ENCODE assay signal across 10 mouse cellular contexts in the genomic region with DNA sequence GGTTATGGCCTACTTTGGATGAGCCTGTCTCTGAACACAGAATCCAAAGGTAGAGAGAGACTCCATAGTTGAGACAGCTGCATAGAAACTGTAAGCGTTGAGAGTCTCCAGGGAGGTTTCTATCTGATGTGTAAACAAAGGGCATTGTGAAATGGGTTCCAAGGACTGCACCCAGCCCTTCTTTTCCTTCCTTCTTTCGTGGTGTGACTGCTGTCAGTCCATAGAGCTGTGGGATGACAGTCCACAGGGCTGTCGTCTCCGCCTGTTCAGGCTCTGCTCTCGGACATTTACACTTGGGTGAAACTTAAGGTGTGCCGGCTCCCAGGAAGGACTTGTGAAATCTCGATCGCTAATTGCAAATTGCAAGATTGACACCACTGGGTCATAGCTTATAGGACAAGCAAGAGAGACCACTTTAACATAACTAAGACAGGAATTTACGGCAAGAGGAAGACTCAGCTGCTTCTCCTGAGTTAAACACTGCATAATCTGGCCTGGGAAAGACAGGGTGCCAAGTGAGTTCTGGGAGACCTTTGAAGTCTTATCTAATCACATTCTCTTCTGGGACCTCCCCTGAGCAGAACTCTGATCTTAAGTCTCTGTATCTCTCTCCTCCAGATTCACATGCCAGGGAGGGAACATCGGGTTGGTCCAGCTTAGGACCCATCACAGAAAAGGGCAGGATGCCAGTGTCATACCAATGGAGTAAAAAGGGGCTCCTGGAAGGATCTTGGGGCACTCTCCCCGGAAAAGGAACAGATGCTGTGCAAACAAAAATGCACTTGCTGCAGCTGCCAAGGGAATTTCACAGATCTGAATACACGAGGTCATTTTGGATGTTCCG. TPM values are rescaled to one million over a fixed set of nuclear protein-coding genes. Genes with fewer than 3 reads are reported as not detected.
DNase-seq lines count a peak whose midpoint lies in the region; ATAC-seq lines count a peak whose summit lies in the region.
"Had no signal": no experiment of that assay in that cellular context is flagged by ENCODE, and none has a peak within 500 bp of the region (broad histone marks: within the 10 kb centered on the region; RNA-seq: fewer than 3 reads in every experiment).

No protein-coding gene starts in this region.

- ATAC-seq in kidney, embryonic 15.5 days (replicated peaks; ENCODE audit: low FRiP score), result no peak
- ATAC-seq in granulocyte monocyte progenitor cell, adult 5-6 weeks (replicated peaks; ENCODE audit: poor library complexity, severe bottlenecking), result peak; percentile 90
- no peak; the same call in 1 of the 2 replicates for ATAC-seq in liver, embryonic 13.5 days (ENCODE audit: low read depth)
- ATAC-seq in megakaryocyte-erythroid progenitor cell, adult 5-6 weeks (replicated peaks; ENCODE audit: low FRiP score, low TSS enrichment, poor library complexity, severe bottlenecking), result peak; percentile 45; the same call in 1 of the 2 replicates
- ATAC-seq in forebrain, embryonic 11.5 days (replicated peaks; ENCODE audit: low FRiP score), result no peak

- no peak overlapping the region for H3K4me3 ChIP-seq in kidney, embryonic 15.5 days (replicated peaks)
- H3K4me3 ChIP-seq in liver, embryonic 13.5 days (replicated peaks), result 0 out of 2 replicates have a peak overlapping the region, but pooled peaks have one; percentile 3
- H3K4me3 ChIP-seq in forebrain, embryonic 11.5 days (ENCODE audit: low read depth, low read length), result no peak overlapping the region
- H3K4me3 ChIP-seq: midbrain, embryonic 10.5 days had no signal

- H3K9ac ChIP-seq in kidney, embryonic 15.5 days, result no peak overlapping the region
- H3K9ac ChIP-seq in liver, embryonic 13.5 days, result no peak overlapping the region
- no peak overlapping the region for H3K9ac ChIP-seq in forebrain, embryonic 11.5 days (ENCODE audit: low read length)

- H3K27ac ChIP-seq in kidney, embryonic 15.5 days, result peak overlapping the region; percentile 59; the same call in 1 of the 2 replicates
- H3K27ac ChIP-seq in liver, embryonic 13.5 days, result no peak overlapping the region; the same call in 1 of the 2 replicates
- H3K27ac ChIP-seq in forebrain, embryonic 11.5 days (ENCODE audit: low read depth, low read length), result no peak overlapping the region
- H3K27ac ChIP-seq: midbrain, embryonic 10.5 days had no signal

- WGBS in kidney, embryonic 15.5 days, result 39% methylated on average over 13 of the region's 13 CpGs
- 22% methylated on average over 13 of the region's 13 CpGs for WGBS in liver, embryonic 13.5 days (ENCODE audit: insufficient replicate concordance)
- WGBS in forebrain, embryonic 11.5 days, result 68% methylated on average over 13 of the region's 13 CpGs

- H3K36me3 ChIP-seq in kidney, embryonic 15.5 days, result no peaks in the 10 kb centered on the region
- no peaks in the 10 kb centered on the region for H3K36me3 ChIP-seq in liver, embryonic 13.5 days
- H3K36me3 ChIP-seq in forebrain, embryonic 11.5 days (ENCODE audit: control insufficient read depth, insufficient read depth, low read length), result no peaks in the 10 kb centered on the region
- H3K36me3 ChIP-seq: midbrain, embryonic 10.5 days had no signal

- no peaks in the 10 kb centered on the region for H3K9me3 ChIP-seq in kidney, embryonic 15.5 days (replicated peaks)
- H3K9me3 ChIP-seq in liver, embryonic 13.5 days (replicated peaks), result no peaks in the 10 kb centered on the region
- no peaks in the 10 kb centered on the region for H3K9me3 ChIP-seq in forebrain, embryonic 11.5 days (ENCODE audit: control insufficient read depth, low read length)
- H3K9me3 ChIP-seq: midbrain, embryonic 10.5 days had no signal

- 0 out of 2 replicates have a peak overlapping the region, but pooled peaks have one; percentile 12 for H3K4me2 ChIP-seq in kidney, embryonic 15.5 days
- peak overlapping the region; percentile 19; the same call in 1 of the 2 replicates for H3K4me2 ChIP-seq in liver, embryonic 13.5 days
- no peak overlapping the region for H3K4me2 ChIP-seq in forebrain, embryonic 11.5 days (ENCODE audit: low read depth, low read length, severe bottlenecking)

- DNase-seq in kidney, adult 8-10 months, result no peak
- no peak for DNase-seq in liver, embryonic 13.5 days
- no peak for DNase-seq in forebrain, embryonic 11.5 days (ENCODE audit: low spot score)
- no peak for DNase-seq in cerebellum, adult 11-12 months
- no peak for DNase-seq in layer of hippocampus, adult 8-10 months (ENCODE audit: low spot score in 2 of 2)
- DNase-seq: layer of hippocampus, adult 9-11 months had no signal

- peaks cover 25% of the 10 kb centered on the region for H3K4me1 ChIP-seq in kidney, embryonic 15.5 days
- peaks cover 44% of the 10 kb centered on the region for H3K4me1 ChIP-seq in liver, embryonic 13.5 days (replicated peaks)
- H3K4me1 ChIP-seq in forebrain, embryonic 11.5 days (replicated peaks; ENCODE audit: control insufficient read depth, insufficient read depth, low read length), result no peaks in the 10 kb centered on the region

- H3K27me3 ChIP-seq in kidney, embryonic 15.5 days, result no peaks in the 10 kb centered on the region
- H3K27me3 ChIP-seq in liver, embryonic 13.5 days, result peaks cover 17% of the 10 kb centered on the region; the same call in 1 of the 2 replicates
- no peaks in the 10 kb centered on the region for H3K27me3 ChIP-seq in forebrain, embryonic 11.5 days (ENCODE audit: control insufficient read depth, insufficient read depth, low read length)

RNA-seq across cellular contexts. Expression of a gene that starts 11.5 kb away (rescaled TPM):
- polyA plus RNA-seq in kidney, embryonic 15.5 days (2015; fragmentation: Nextera tagmentation; extraction: Ambion mirVana), result 80.1 and 85.6 TPM in 2 replicates
- total RNA-seq in granulocyte monocyte progenitor cell, adult 5-6 weeks (2014; fragmentation: Nextera tagmentation), result 30.2 and 57.5 TPM in 2 replicates
- 39.5 and 43.3 TPM in 2 replicates for total RNA-seq in granulocyte monocyte progenitor cell, adult 5-6 weeks (2017)
- 29.5 and 34.7 TPM in 2 replicates for polyA plus RNA-seq in liver, embryonic 13.5 days (2015; fragmentation: Nextera tagmentation; extraction: Ambion mirVana)
- 21.4 and 29.3 TPM in 2 replicates for total RNA-seq in megakaryocyte-erythroid progenitor cell, adult 5-6 weeks (2014; fragmentation: Nextera tagmentation)
- total RNA-seq in megakaryocyte-erythroid progenitor cell, adult 5-6 weeks (2017), result 37.2 and 52.9 TPM in 2 replicates
- 59.3 and 61.5 TPM in 2 replicates for polyA plus RNA-seq in forebrain, embryonic 11.5 days (2014; fragmentation: Nextera tagmentation; extraction: Ambion mirVana)
- 100 to 1,000 TPM; 121 to 162 (median 144) TPM for total RNA-seq in layer of hippocampus, adult 8-10 months (2022)

Comparison
In these comparisons a context has a peak if more than half of its experiments do, and no peak if none do; other contexts are left out.
1. ATAC-seq: peak in granulocyte monocyte progenitor cell, adult 5-6 weeks (single experiment) and megakaryocyte-erythroid progenitor cell, adult 5-6 weeks (single experiment); none in kidney, embryonic 15.5 days (single experiment), liver, embryonic 13.5 days (single experiment) and forebrain, embryonic 11.5 days (single experiment).